Mouse (Mus musculus) kidney, embryonic 14.5 days (tissue): ENCODE data around the gene Aldh1l1. TPM values are rescaled to one million over a fixed set of nuclear protein-coding genes. Genes with fewer than 3 reads are reported as not detected.

Source experiments
- ATAC-seq: fragments of 200-750 bp; cut with Nextera tagmentation; 2 replicates; pipeline ENCODE4 v1.8.0; 2017; ENCODE audit warnings: moderate number of reproducible peaks, mild to moderate bottlenecking, moderate TSS enrichment, moderate library complexity; ENCODE audit not compliant: low FRiP score, low TSS enrichment
- H3K27ac ChIP-seq: fragments of 300-500 bp; sonication (generic); 2 replicates; pipeline ENCODE4 v1.5.1; 2014; ENCODE audit warnings: low read depth, mild to moderate bottlenecking, low read length, moderate library complexity, mixed read lengths
- H3K27me3 ChIP-seq: fragments of 300-500 bp; sonication (generic); 2 replicates; pipeline ENCODE4 v1.6.1; 2014; ENCODE audit warnings: mild to moderate bottlenecking, low read length; ENCODE audit not compliant: control insufficient read depth, insufficient read depth
- H3K36me3 ChIP-seq: fragments of 300-500 bp; sonication (generic); 2 replicates; pipeline ENCODE4 v1.6.1; 2014; ENCODE audit warnings: low read length, mixed read lengths; ENCODE audit not compliant: control insufficient read depth, insufficient read depth
- H3K4me1 ChIP-seq: fragments of 300-500 bp; sonication (generic); 2 replicates; pipeline ENCODE4 v1.6.1; 2014; ENCODE audit warnings: low read length, mixed read lengths; ENCODE audit not compliant: control insufficient read depth, insufficient read depth
- H3K4me2 ChIP-seq: fragments of 300-500 bp; sonication (generic); replicated peaks from 2 replicates; pipeline ENCODE4 v1.6.1; 2014; ENCODE audit warnings: low read depth, mild to moderate bottlenecking, low read length
- H3K4me3 ChIP-seq: fragments of 300-500 bp; sonication (generic); 2 replicates; pipeline ENCODE4 v1.5.1; 2014; ENCODE audit warnings: mild to moderate bottlenecking, low read length
- H3K9ac ChIP-seq: fragments of 300-500 bp; sonication (generic); 2 replicates; pipeline ENCODE4 v1.6.1; 2014; ENCODE audit warnings: low read depth, mild to moderate bottlenecking, low read length, moderate library complexity
- H3K9me3 ChIP-seq: fragments of 300-500 bp; sonication (generic); 2 replicates; pipeline ENCODE4 v1.6.1; 2016; ENCODE audit warnings: low read length; ENCODE audit not compliant: control insufficient read depth
- WGBS: fragments of 180-500 bp; shearing (Covaris S2); extraction: QIAGEN DNeasy Blood & Tissue Kit; methylation state at CpG from one replicate; pipeline ENCODE4 v1.1.7; 2014; 5-methylcytosine and 5-hydroxymethylcytosine counted together
- polyA plus RNA-seq: library from polyadenylated mRNA; unstranded; fragments of >200 nt; fragmentation: Nextera tagmentation; extraction: Ambion mirVana; gene quantifications from 2 replicates; pipeline ENCODE4 v1.2.1, GENCODE M21; 2014

The Aldh1l1 gene
- polyA plus RNA-seq, 1 experiment from 2014 or later, result 2.9 TPM

GRCm38 (mm10) chr6:90597592-90597991 lies 111.4 kb downstream of the Aldh1l1 start:
- no peaks in the 10 kb centered on the region for H3K9me3 ChIP-seq
- H3K4me2 ChIP-seq, result no peak overlapping the region
- H3K4me1 ChIP-seq, result no peaks in the 10 kb centered on the region
- ATAC-seq, result no peak
- H3K4me3 ChIP-seq, result no peak overlapping the region
- WGBS, result 89% methylated on average over 2 of the region's 2 CpGs
- H3K27ac ChIP-seq, result no peak overlapping the region
- no peaks in the 10 kb centered on the region for H3K36me3 ChIP-seq
- H3K27me3 ChIP-seq, result no peaks in the 10 kb centered on the region
- no peak overlapping the region for H3K9ac ChIP-seq

- Histone ChIP-seq H3K4me2 (no peak overlapping the region), H3K9me3 (no peaks in the 10 kb centered on the region), H3K9ac (no peak overlapping the region), H3K4me1 (no peaks in the 10 kb centered on the region), H3K27ac (no peak overlapping the region), H3K36me3 (no peaks in the 10 kb centered on the region), H3K27me3 (no peaks in the 10 kb centered on the region), H3K4me3 (no peak overlapping the region)
- no peak for ATAC-seq
- WGBS, result 89% methylated on average over 6 of the region's 6 CpGs
Measured at GRCm38 (mm10) chr6:90598197-90598596, 112.0 kb downstream of the Aldh1l1 start.

GRCm38 (mm10) chr6:90600351-90600750 lies 114.1 kb downstream of the Aldh1l1 start:
- no peak for ATAC-seq
- H3K36me3 ChIP-seq, result no peaks in the 10 kb centered on the region
- H3K4me3 ChIP-seq, result no peak overlapping the region
- no peak overlapping the region for H3K9ac ChIP-seq
- H3K27me3 ChIP-seq, result no peaks in the 10 kb centered on the region
- WGBS, result 80% methylated on average over 4 of the region's 4 CpGs
- H3K4me1 ChIP-seq, result peaks cover 2% of the 10 kb centered on the region; the same call in 1 of the 2 replicates
- H3K9me3 ChIP-seq, result no peaks in the 10 kb centered on the region
- H3K27ac ChIP-seq, result no peak overlapping the region
- no peak overlapping the region for H3K4me2 ChIP-seq

- Histone ChIP-seq H3K36me3 (no peaks in the 10 kb centered on the region), H3K27ac (no peak overlapping the region), H3K9ac (no peak overlapping the region), H3K4me3 (no peak overlapping the region), H3K4me1 (peaks cover 7% of the 10 kb centered on the region; the same call in 1 of the 2 replicates), H3K27me3 (peaks cover 5% of the 10 kb centered on the region; the same call in 1 of the 2 replicates), H3K9me3 (no peaks in the 10 kb centered on the region), H3K4me2 (no peak overlapping the region)
- 43% methylated on average over 7 of the region's 7 CpGs for WGBS
- no peak for ATAC-seq
Measured at GRCm38 (mm10) chr6:90601736-90602135, 115.5 kb downstream of the Aldh1l1 start.

GRCm38 (mm10) chr6:90602304-90602703 lies 116.1 kb downstream of the Aldh1l1 start:
- Histone ChIP-seq H3K36me3 (no peaks in the 10 kb centered on the region), H3K27ac (no peak overlapping the region), H3K4me1 (peaks cover 8% of the 10 kb centered on the region; the same call in 1 of the 2 replicates), H3K4me3 (no peak overlapping the region), H3K4me2 (no peak overlapping the region), H3K9ac (no peak overlapping the region), H3K9me3 (no peaks in the 10 kb centered on the region), H3K27me3 (peaks cover 5% of the 10 kb centered on the region; the same call in 1 of the 2 replicates)
- no peak for ATAC-seq
- WGBS, result 94% methylated on average over 3 of the region's 3 CpGs

GRCm38 (mm10) chr6:90603126-90603525 lies 116.9 kb downstream of the Aldh1l1 start:
- Histone ChIP-seq H3K27me3 (peaks cover 5% of the 10 kb centered on the region; the same call in 1 of the 2 replicates), H3K9me3 (no peaks in the 10 kb centered on the region), H3K4me2 (no peak overlapping the region), H3K36me3 (no peaks in the 10 kb centered on the region), H3K27ac (no peak overlapping the region), H3K4me3 (no peak overlapping the region), H3K9ac (no peak overlapping the region), H3K4me1 (peaks cover 8% of the 10 kb centered on the region; the same call in 1 of the 2 replicates)
- WGBS, result 68% methylated on average over 7 of the region's 7 CpGs
- ATAC-seq, result no peak

- Histone ChIP-seq H3K36me3 (no peaks in the 10 kb centered on the region), H3K4me2 (peak overlapping the region; percentile 61; the same call in 1 of the 2 replicates), H3K27ac (no peak overlapping the region), H3K27me3 (peaks cover 5% of the 10 kb centered on the region; the same call in 1 of the 2 replicates), H3K9ac (no peak overlapping the region), H3K4me3 (peak overlapping the region; percentile 57), H3K4me1 (peaks cover 8% of the 10 kb centered on the region; the same call in 1 of the 2 replicates), H3K9me3 (no peaks in the 10 kb centered on the region)
- 0 out of 2 replicates have a peak, but pooled peaks have one; percentile 11 for ATAC-seq
- WGBS, result 64% methylated on average over 3 of the region's 3 CpGs
Measured at GRCm38 (mm10) chr6:90604130-90604529, 117.9 kb downstream of the Aldh1l1 start.

GRCm38 (mm10) chr6:90604533-90605297 lies 118.5 kb downstream of the Aldh1l1 start, which contains the start of gene Slc41a3:
Slc41a3 (plus strand) TSS chr6:90604725.
- peak; percentile 94 for ATAC-seq
- Histone ChIP-seq H3K9me3 (no peaks in the 10 kb centered on the region), H3K27me3 (peaks cover 5% of the 10 kb centered on the region; the same call in 1 of the 2 replicates), H3K36me3 (no peaks in the 10 kb centered on the region), H3K4me1 (peaks cover 8% of the 10 kb centered on the region; the same call in 1 of the 2 replicates), H3K27ac (peak within 1 kb of the TSS; percentile 60; the same call in 1 of the 2 replicates), H3K4me3 (peak within 1 kb of the TSS; percentile 57), H3K4me2 (peak within 1 kb of the TSS; percentile 61), H3K9ac (peak within 1 kb of the TSS; percentile 72)
- WGBS, result 1% methylated on average over 47 of the region's 49 CpGs

- 15% methylated on average over 5 of the region's 5 CpGs for WGBS
- Histone ChIP-seq H3K4me1 (peaks cover 8% of the 10 kb centered on the region; the same call in 1 of the 2 replicates), H3K9ac (peak overlapping the region; percentile 72; the same call in 1 of the 2 replicates), H3K9me3 (no peaks in the 10 kb centered on the region), H3K4me3 (peak overlapping the region; percentile 57), H3K36me3 (no peaks in the 10 kb centered on the region), H3K4me2 (peak overlapping the region; percentile 61), H3K27me3 (peaks cover 5% of the 10 kb centered on the region; the same call in 1 of the 2 replicates), H3K27ac (no peak overlapping the region; the same call in 1 of the 2 replicates)
- ATAC-seq, result no peak
Measured at GRCm38 (mm10) chr6:90605298-90605665, 119.1 kb downstream of the Aldh1l1 start.
